ENCODE assay signal across 9 mouse cellular contexts in the genomic region with DNA sequence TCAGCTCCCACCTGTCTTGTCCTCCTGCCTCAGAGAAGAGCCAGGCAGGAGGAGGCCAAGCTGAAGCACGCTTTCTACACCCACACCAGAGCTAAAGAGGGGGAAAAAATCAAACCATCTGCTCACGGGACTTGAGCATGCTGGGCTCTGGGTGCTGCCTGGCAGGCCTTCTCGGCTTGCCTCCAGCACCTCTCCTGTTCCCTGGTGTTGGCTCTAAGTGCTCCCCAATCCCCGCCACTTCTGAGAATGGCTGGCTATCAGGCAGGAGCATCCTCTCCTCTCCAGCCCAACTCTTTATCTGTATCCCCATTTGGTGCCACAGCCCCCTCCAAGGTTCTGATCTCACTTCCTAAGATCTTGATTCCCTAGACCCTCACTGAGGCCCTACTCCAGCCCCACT. TPM values are rescaled to one million over a fixed set of nuclear protein-coding genes. Genes with fewer than 3 reads are reported as not detected.
DNase-seq lines count a peak whose midpoint lies in the region; ATAC-seq lines count a peak whose summit lies in the region.
"Had no signal": no experiment of that assay in that cellular context is flagged by ENCODE, and none has a peak within 500 bp of the region (broad histone marks: within the 10 kb centered on the region; RNA-seq: fewer than 3 reads in every experiment).

No protein-coding gene starts in this region.

- H3K4me2 ChIP-seq in intestine, embryonic 15.5 days (replicated peaks) = no peak overlapping the region
- H3K4me2 ChIP-seq in midbrain, embryonic 14.5 days (ENCODE audit: low read length) = no peak overlapping the region

- H3K36me3 ChIP-seq in intestine, embryonic 15.5 days = no peaks in the 10 kb centered on the region
- 0 out of 2 replicates have a peak, but pooled peaks cover 2% of the 10 kb centered on the region for H3K36me3 ChIP-seq in midbrain, embryonic 14.5 days (ENCODE audit: control insufficient read depth, insufficient read depth, low read length)

- peak; percentile 55 for DNase-seq in cerebellum, adult 11 months
- peak; percentile 81 for DNase-seq in MEL-GATA-1-ER (ENCODE audit: extremely low read depth, low read depth)
- peak; percentile 78 for DNase-seq in liver
- no peak for DNase-seq in natural killer cell, adult 2 months (ENCODE audit: low spot score in 2 of 2)
- DNase-seq in midbrain, embryonic 14.5 days = no peak

- no peak overlapping the region for H3K9ac ChIP-seq in intestine, embryonic 15.5 days
- H3K9ac ChIP-seq in midbrain, embryonic 14.5 days (replicated peaks; ENCODE audit: low read length) = no peak overlapping the region

- ATAC-seq in cerebellum, adult (ENCODE audit: insufficient number of reproducible peaks, low FRiP score, low TSS enrichment) = no peak
- ATAC-seq in granulocyte monocyte progenitor cell, adult 5-6 weeks (replicated peaks; ENCODE audit: poor library complexity, severe bottlenecking) = peak; percentile 25; the same call in 1 of the 2 replicates
- ATAC-seq in intestine, embryonic 15.5 days = no peak
- no peak for ATAC-seq in midbrain, embryonic 14.5 days (ENCODE audit: low FRiP score, low TSS enrichment)
- ATAC-seq: Patski had no signal

- no peak overlapping the region for H3K4me3 ChIP-seq in intestine, embryonic 15.5 days (replicated peaks)
- no peak overlapping the region for H3K4me3 ChIP-seq in midbrain, embryonic 14.5 days (replicated peaks; ENCODE audit: low read depth, low read length)

- H3K27ac ChIP-seq in intestine, embryonic 15.5 days = no peak overlapping the region
- no peak overlapping the region for H3K27ac ChIP-seq in midbrain, embryonic 14.5 days (replicated peaks; ENCODE audit: low read depth, low read length)

- H3K9me3 ChIP-seq in intestine, embryonic 15.5 days = no peaks in the 10 kb centered on the region
- no peaks in the 10 kb centered on the region for H3K9me3 ChIP-seq in midbrain, embryonic 14.5 days (ENCODE audit: control insufficient read depth, low read length)

- H3K27me3 ChIP-seq in intestine, embryonic 15.5 days (replicated peaks) = no peaks in the 10 kb centered on the region
- no peaks in the 10 kb centered on the region for H3K27me3 ChIP-seq in midbrain, embryonic 14.5 days (ENCODE audit: control insufficient read depth, insufficient read depth, low read length)
- H3K27me3 ChIP-seq: Patski had no signal

- 88% methylated on average over 4 of the region's 4 CpGs for WGBS in intestine, embryonic 15.5 days
- WGBS in midbrain, embryonic 14.5 days = 89% methylated on average over 4 of the region's 4 CpGs

- peaks cover 26% of the 10 kb centered on the region for H3K4me1 ChIP-seq in intestine, embryonic 15.5 days (replicated peaks)
- H3K4me1 ChIP-seq in midbrain, embryonic 14.5 days (ENCODE audit: control insufficient read depth, insufficient read depth, low read length) = peaks cover 18% of the 10 kb centered on the region

RNA-seq across cellular contexts. Expression of a gene that starts 6.1 kb away (rescaled TPM):
- 12.4 and 27.9 TPM in 2 replicates for total RNA-seq in granulocyte monocyte progenitor cell, adult 5-6 weeks (2014; fragmentation: Nextera tagmentation)
- total RNA-seq in granulocyte monocyte progenitor cell, adult 5-6 weeks (2017) = 4.8 and 6.4 TPM in 2 replicates
- polyA plus RNA-seq in intestine, embryonic 15.5 days (2015; fragmentation: Nextera tagmentation; extraction: Ambion mirVana) = 4.7 and 5.9 TPM in 2 replicates
- polyA plus RNA-seq in midbrain, embryonic 14.5 days (2014; fragmentation: Nextera tagmentation; extraction: Ambion mirVana) = 25.9 and 27.0 TPM in 2 replicates

RNA-seq across cellular contexts. Expression of a gene that starts 10.1 kb away (rescaled TPM):
- 0.11 TPM in 1 of 2 replicates, not detected in the other for total RNA-seq in granulocyte monocyte progenitor cell, adult 5-6 weeks (2014; fragmentation: Nextera tagmentation)
- 0.04 TPM in 1 of 2 replicates, not detected in the other for total RNA-seq in granulocyte monocyte progenitor cell, adult 5-6 weeks (2017)
- 5.9 and 6.2 TPM in 2 replicates for polyA plus RNA-seq in intestine, embryonic 15.5 days (2015; fragmentation: Nextera tagmentation; extraction: Ambion mirVana)
- polyA plus RNA-seq in midbrain, embryonic 14.5 days (2014; fragmentation: Nextera tagmentation; extraction: Ambion mirVana) = 3.1 and 3.4 TPM in 2 replicates

RNA-seq across cellular contexts. Expression of a gene that starts 21.4 kb away (rescaled TPM):
- total RNA-seq in granulocyte monocyte progenitor cell, adult 5-6 weeks (2014; fragmentation: Nextera tagmentation) = 11.3 and 13.8 TPM in 2 replicates
- total RNA-seq in granulocyte monocyte progenitor cell, adult 5-6 weeks (2017) = 17.0 and 19.5 TPM in 2 replicates
- 9.9 and 10.1 TPM in 2 replicates for polyA plus RNA-seq in intestine, embryonic 15.5 days (2015; fragmentation: Nextera tagmentation; extraction: Ambion mirVana)
- polyA plus RNA-seq in midbrain, embryonic 14.5 days (2014; fragmentation: Nextera tagmentation; extraction: Ambion mirVana) = 8.0 and 9.0 TPM in 2 replicates

RNA-seq across cellular contexts. Expression of a gene that starts 29.8 kb away (rescaled TPM):
- 422 and 477 TPM in 2 replicates for total RNA-seq in granulocyte monocyte progenitor cell, adult 5-6 weeks (2014; fragmentation: Nextera tagmentation)
- 134 and 143 TPM in 2 replicates for total RNA-seq in granulocyte monocyte progenitor cell, adult 5-6 weeks (2017)
- 572 and 634 TPM in 2 replicates for polyA plus RNA-seq in intestine, embryonic 15.5 days (2015; fragmentation: Nextera tagmentation; extraction: Ambion mirVana)
- polyA plus RNA-seq in midbrain, embryonic 14.5 days (2014; fragmentation: Nextera tagmentation; extraction: Ambion mirVana) = 1,214 and 1,517 TPM in 2 replicates

RNA-seq across cellular contexts. Expression of a gene that starts 35.7 kb away (rescaled TPM):
- total RNA-seq in granulocyte monocyte progenitor cell, adult 5-6 weeks (2014; fragmentation: Nextera tagmentation) = 60.4 and 63.2 TPM in 2 replicates
- 54.4 and 66.4 TPM in 2 replicates for total RNA-seq in granulocyte monocyte progenitor cell, adult 5-6 weeks (2017)
- 34.3 and 43.5 TPM in 2 replicates for polyA plus RNA-seq in intestine, embryonic 15.5 days (2015; fragmentation: Nextera tagmentation; extraction: Ambion mirVana)
- polyA plus RNA-seq in midbrain, embryonic 14.5 days (2014; fragmentation: Nextera tagmentation; extraction: Ambion mirVana) = 25.8 and 27.6 TPM in 2 replicates

Comparison
In these comparisons a context has a peak if more than half of its experiments do, and no peak if none do; other contexts are left out.
1. DNase-seq: peak in cerebellum, adult 11 months (single experiment), MEL-GATA-1-ER (single experiment) and liver (single experiment); none in natural killer cell, adult 2 months (0 of 2) and midbrain, embryonic 14.5 days (single experiment).